Mouse (Mus musculus) embryonic facial prominence, embryonic 13.5 days (tissue): ENCODE measurements around the gene Inca1. TPM values are rescaled to one million over a fixed set of nuclear protein-coding genes. Genes with fewer than 3 reads are reported as not detected.

ENCODE experiments used
- ATAC-seq: fragments of 200-750 bp; cut with Nextera tagmentation; 2 replicates; pipeline ENCODE4 v1.8.0; 2017; ENCODE audit warnings: low read depth; ENCODE audit not compliant: insufficient number of reproducible peaks, insufficient read depth, low FRiP score, low TSS enrichment
- H3K27ac ChIP-seq: fragments of 300-500 bp; sonication (generic); 2 replicates; pipeline ENCODE4 v1.5.1; 2015; ENCODE audit warnings: moderate library complexity, mild to moderate bottlenecking, inconsistent platforms
- H3K27me3 ChIP-seq: fragments of 300-500 bp; sonication (generic); 2 replicates; pipeline ENCODE4 v1.6.1; 2015; ENCODE audit warnings: mild to moderate bottlenecking, inconsistent platforms
- H3K36me3 ChIP-seq: fragments of 300-500 bp; sonication (generic); 2 replicates; pipeline ENCODE4 v1.6.1; 2015; ENCODE audit warnings: mild to moderate bottlenecking, inconsistent platforms
- H3K4me1 ChIP-seq: fragments of 300-500 bp; sonication (generic); 2 replicates; pipeline ENCODE4 v1.6.1; 2015; ENCODE audit warnings: inconsistent platforms
- H3K4me2 ChIP-seq: fragments of 300-500 bp; sonication (generic); 2 replicates; pipeline ENCODE4 v1.6.1; 2015; ENCODE audit warnings: moderate library complexity, mild to moderate bottlenecking, inconsistent platforms
- H3K4me3 ChIP-seq: fragments of 300-500 bp; sonication (generic); 2 replicates; pipeline ENCODE4 v1.5.1; 2015; ENCODE audit warnings: mild to moderate bottlenecking, inconsistent platforms
- H3K9ac ChIP-seq: fragments of 300-500 bp; sonication (generic); 2 replicates; pipeline ENCODE4 v1.6.1; 2015; ENCODE audit warnings: mild to moderate bottlenecking, inconsistent platforms
- H3K9me3 ChIP-seq: fragments of 300-500 bp; sonication (generic); 2 replicates; pipeline ENCODE4 v1.6.1; 2016; ENCODE audit warnings: inconsistent platforms
- WGBS: fragments of 180-500 bp; shearing (Covaris S2); methylation state at CpG from one replicate; pipeline ENCODE4 v1.1.7; 2015; ENCODE audit warnings: mixed read lengths; 5-methylcytosine and 5-hydroxymethylcytosine counted together
- polyA plus RNA-seq: library from polyadenylated mRNA; unstranded; fragments of >200 nt; fragmentation: Nextera tagmentation; extraction: Ambion mirVana; gene quantifications from 2 replicates; pipeline ENCODE4 v1.2.1, GENCODE M21; 2015

The Inca1 gene
- polyA plus RNA-seq, 1 experiment from 2014 or later: 1.1 TPM

GRCm38 (mm10) chr11:70667271-70668150 is 32.4 kb downstream of the Inca1 start:
- no peak for ATAC-seq
- H3K4me2 ChIP-seq: peak overlapping the region; percentile 82
- H3K36me3 ChIP-seq: peaks cover 51% of the 10 kb centered on the region
- H3K9me3 ChIP-seq: no peaks in the 10 kb centered on the region
- H3K4me3 ChIP-seq: peak overlapping the region; percentile 69
- peaks cover 31% of the 10 kb centered on the region for H3K4me1 ChIP-seq
- no peaks in the 10 kb centered on the region for H3K27me3 ChIP-seq
- H3K27ac ChIP-seq: peak overlapping the region; percentile 98
- H3K9ac ChIP-seq: peak overlapping the region; percentile 63
- WGBS: 45% methylated on average over 14 of the region's 14 CpGs

GRCm38 (mm10) chr11:70666687-70667086 is 33.3 kb downstream of the Inca1 start:
- H3K4me1 ChIP-seq: peaks cover 30% of the 10 kb centered on the region
- H3K4me2 ChIP-seq: no peak overlapping the region
- H3K36me3 ChIP-seq: peaks cover 51% of the 10 kb centered on the region

DNA sequence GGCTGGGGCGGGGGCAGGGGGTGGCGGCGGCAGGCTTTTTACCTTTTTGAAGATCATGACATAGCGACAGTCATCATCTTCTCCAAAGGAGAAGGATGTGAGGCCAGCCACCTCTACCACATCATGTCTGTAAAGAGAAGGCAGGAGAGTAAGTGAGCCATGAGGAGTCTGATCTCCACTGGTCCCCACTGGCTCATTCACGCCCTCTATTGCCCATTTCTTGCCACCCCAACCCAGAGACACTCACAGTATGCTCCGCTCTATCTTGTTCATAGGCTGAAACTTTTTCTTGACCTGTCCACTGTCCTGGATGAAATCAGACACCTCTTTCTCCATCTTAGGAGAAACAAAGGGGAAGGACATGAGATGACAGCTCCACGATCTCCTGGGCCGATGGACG is 35.2 kb downstream of the Inca1 start:
- peaks cover 61% of the 10 kb centered on the region for H3K36me3 ChIP-seq
- H3K4me3 ChIP-seq: no peak overlapping the region
- H3K9me3 ChIP-seq: no peaks in the 10 kb centered on the region
- H3K4me1 ChIP-seq: peaks cover 14% of the 10 kb centered on the region
- WGBS: 92% methylated on average over 9 of the region's 9 CpGs
- ATAC-seq: no peak
- no peak overlapping the region for H3K9ac ChIP-seq
- no peak overlapping the region for H3K4me2 ChIP-seq
- no peak overlapping the region for H3K27ac ChIP-seq
- H3K27me3 ChIP-seq: no peaks in the 10 kb centered on the region

More at GRCm38 (mm10) chr11:70666687-70667086, 33.3 kb downstream of the Inca1 start:
- no peak for ATAC-seq
- WGBS: 96% methylated on average over 8 of the region's 8 CpGs
- H3K9ac ChIP-seq: no peak overlapping the region
- H3K27me3 ChIP-seq: no peaks in the 10 kb centered on the region
- H3K27ac ChIP-seq: no peak overlapping the region
- H3K9me3 ChIP-seq: no peaks in the 10 kb centered on the region
- no peak overlapping the region for H3K4me3 ChIP-seq

DNA sequence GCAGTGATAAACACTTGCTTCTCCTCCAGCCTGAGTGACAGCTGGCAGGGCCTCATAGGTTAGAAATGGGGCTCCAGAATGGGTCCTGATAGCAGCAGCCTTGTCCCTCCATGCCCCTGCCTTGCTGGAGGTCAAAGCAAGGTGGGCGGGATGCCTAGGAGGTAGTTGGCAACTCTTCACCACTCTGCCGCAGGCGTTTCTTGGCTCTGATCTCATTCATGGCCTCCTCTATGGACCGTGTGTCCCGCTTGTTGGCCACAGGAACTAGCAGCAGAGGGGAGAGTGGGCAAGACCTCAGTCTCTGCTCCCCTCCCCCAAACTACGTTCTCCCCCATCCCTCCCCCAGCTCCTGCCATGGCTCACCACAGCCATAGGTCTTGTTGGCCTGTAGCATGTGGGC is 36.0 kb downstream of the Inca1 start:
- no peaks in the 10 kb centered on the region for H3K9me3 ChIP-seq
- no peak overlapping the region for H3K27ac ChIP-seq
- H3K36me3 ChIP-seq: peaks cover 61% of the 10 kb centered on the region
- WGBS: 88% methylated on average over 6 of the region's 6 CpGs
- no peak overlapping the region for H3K4me3 ChIP-seq
- no peak overlapping the region for H3K4me2 ChIP-seq
- peaks cover 14% of the 10 kb centered on the region for H3K4me1 ChIP-seq
- H3K27me3 ChIP-seq: no peaks in the 10 kb centered on the region
- no peak for ATAC-seq
- no peak overlapping the region for H3K9ac ChIP-seq

DNA sequence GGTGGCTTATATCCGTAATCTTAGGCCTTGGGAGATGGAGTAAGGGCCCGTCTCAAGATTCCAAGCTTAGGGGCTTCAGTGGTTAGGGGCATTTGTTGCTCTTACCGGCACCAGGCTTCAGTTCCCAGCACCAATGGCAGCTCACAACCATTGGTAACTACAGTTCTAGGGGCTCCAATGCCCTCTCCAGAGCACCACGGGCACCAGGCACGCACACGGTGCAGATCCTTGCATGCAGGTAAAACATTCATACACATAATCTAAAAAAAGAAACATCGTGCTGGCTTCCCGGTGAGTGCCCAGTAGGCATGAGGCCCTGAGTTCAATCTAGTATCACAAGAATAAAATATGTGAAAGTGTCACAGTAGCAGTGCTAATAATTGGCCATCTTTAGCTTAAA is 36.9 kb downstream of the Inca1 start:
- Histone ChIP-seq H3K4me2 (no peak overlapping the region), H3K4me1 (peaks cover 21% of the 10 kb centered on the region), H3K27me3 (no peaks in the 10 kb centered on the region), H3K9me3 (no peaks in the 10 kb centered on the region), H3K27ac (no peak overlapping the region), H3K36me3 (peaks cover 61% of the 10 kb centered on the region), H3K9ac (no peak overlapping the region), H3K4me3 (no peak overlapping the region)
- ATAC-seq: no peak
- 90% methylated on average over 8 of the region's 8 CpGs for WGBS

GRCm38 (mm10) chr11:70660571-70660970 is 39.4 kb downstream of the Inca1 start:
- 87% methylated on average over 8 of the region's 8 CpGs for WGBS
- Histone ChIP-seq H3K4me1 (peaks cover 33% of the 10 kb centered on the region), H3K9me3 (no peaks in the 10 kb centered on the region), H3K36me3 (peaks cover 50% of the 10 kb centered on the region), H3K27ac (no peak overlapping the region), H3K4me3 (no peak overlapping the region), H3K27me3 (no peaks in the 10 kb centered on the region), H3K4me2 (no peak overlapping the region), H3K9ac (no peak overlapping the region)
- ATAC-seq: no peak

GRCm38 (mm10) chr11:70658942-70659341 is 41.0 kb downstream of the Inca1 start:
- Histone ChIP-seq H3K36me3 (peaks cover 34% of the 10 kb centered on the region), H3K9ac (0 out of 2 replicates have a peak overlapping the region, but pooled peaks have one; percentile 100), H3K4me2 (0 out of 2 replicates have a peak overlapping the region, but pooled peaks have one; percentile 5), H3K9me3 (no peaks in the 10 kb centered on the region), H3K27me3 (no peaks in the 10 kb centered on the region), H3K27ac (peak overlapping the region; percentile 14; the same call in 1 of the 2 replicates), H3K4me3 (no peak overlapping the region), H3K4me1 (peaks cover 34% of the 10 kb centered on the region)
- 69% methylated on average over 8 of the region's 8 CpGs for WGBS
- no peak for ATAC-seq

DNA sequence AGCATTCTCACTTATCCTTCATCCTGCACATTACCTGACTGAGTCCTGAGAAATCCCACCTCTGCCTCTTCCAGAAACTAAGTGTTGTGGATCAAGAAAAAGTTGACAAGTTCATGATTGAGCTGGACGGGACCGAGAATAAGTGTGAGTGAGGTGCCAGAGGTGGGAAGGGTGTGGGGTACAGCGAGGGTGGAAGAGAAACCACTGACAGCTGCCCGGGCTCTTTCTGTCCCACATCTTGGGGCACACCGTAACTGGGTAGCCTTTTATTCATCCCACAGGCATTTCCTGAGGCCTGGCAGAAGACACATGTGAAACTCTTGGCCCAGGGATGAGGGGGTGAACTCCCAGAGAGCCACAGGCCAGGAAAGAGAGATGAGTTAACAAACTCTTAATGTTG is 41.4 kb downstream of the Inca1 start:
- no peak for ATAC-seq
- Histone ChIP-seq H3K4me2 (0 out of 2 replicates have a peak overlapping the region, but pooled peaks have one; percentile 5), H3K27me3 (no peaks in the 10 kb centered on the region), H3K4me1 (peaks cover 34% of the 10 kb centered on the region), H3K9me3 (no peaks in the 10 kb centered on the region), H3K9ac (0 out of 2 replicates have a peak overlapping the region, but pooled peaks have one; percentile 100), H3K4me3 (no peak overlapping the region), H3K36me3 (peaks cover 29% of the 10 kb centered on the region), H3K27ac (peak overlapping the region; percentile 14; the same call in 1 of the 2 replicates)
- 76% methylated on average over 5 of the region's 5 CpGs for WGBS

- 0 out of 2 replicates have a peak overlapping the region, but pooled peaks have one; percentile 97 for H3K4me2 ChIP-seq
- H3K4me1 ChIP-seq: peaks cover 35% of the 10 kb centered on the region
- no peaks in the 10 kb centered on the region for H3K27me3 ChIP-seq
Measured at GRCm38 (mm10) chr11:70657991-70658390, 42.0 kb downstream of the Inca1 start.

DNA sequence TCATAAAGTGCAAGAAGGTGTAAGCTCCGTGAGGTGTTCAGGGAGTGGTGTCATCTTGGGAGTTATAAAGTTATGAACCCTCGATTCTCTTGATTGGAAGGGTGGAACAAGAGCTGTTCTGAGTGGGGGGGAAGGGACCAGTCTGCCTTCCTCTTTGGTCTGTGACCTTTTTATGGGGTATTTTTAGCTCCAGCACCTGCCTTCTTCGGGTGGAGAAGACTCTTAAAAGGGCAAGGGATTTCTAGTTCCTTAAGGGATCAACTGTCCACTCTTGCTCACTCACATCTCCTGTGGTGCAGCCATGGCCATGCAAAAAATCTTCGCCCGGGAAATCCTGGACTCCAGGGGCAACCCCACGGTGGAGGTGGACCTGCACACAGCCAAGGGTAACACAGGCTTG is 42.4 kb downstream of the Inca1 start:
- H3K27me3 ChIP-seq: no peaks in the 10 kb centered on the region
- no peak overlapping the region for H3K4me3 ChIP-seq
- H3K36me3 ChIP-seq: peaks cover 24% of the 10 kb centered on the region
- H3K4me2 ChIP-seq: peak overlapping the region; percentile 97; the same call in 1 of the 2 replicates
- peak overlapping the region; percentile 97 for H3K27ac ChIP-seq
- H3K4me1 ChIP-seq: peaks cover 39% of the 10 kb centered on the region
- 44% methylated on average over 6 of the region's 6 CpGs for WGBS
- peak overlapping the region; percentile 100; the same call in 1 of the 2 replicates for H3K9ac ChIP-seq
- H3K9me3 ChIP-seq: no peaks in the 10 kb centered on the region
- ATAC-seq: no peak

More at GRCm38 (mm10) chr11:70657991-70658390, 42.0 kb downstream of the Inca1 start:
- Histone ChIP-seq H3K27ac (peak overlapping the region; percentile 14; the same call in 1 of the 2 replicates), H3K9ac (0 out of 2 replicates have a peak overlapping the region, but pooled peaks have one; percentile 100), H3K36me3 (peaks cover 24% of the 10 kb centered on the region), H3K4me3 (no peak overlapping the region), H3K9me3 (no peaks in the 10 kb centered on the region)
- no peak for ATAC-seq
- 47% methylated on average over 9 of the region's 9 CpGs for WGBS

DNA sequence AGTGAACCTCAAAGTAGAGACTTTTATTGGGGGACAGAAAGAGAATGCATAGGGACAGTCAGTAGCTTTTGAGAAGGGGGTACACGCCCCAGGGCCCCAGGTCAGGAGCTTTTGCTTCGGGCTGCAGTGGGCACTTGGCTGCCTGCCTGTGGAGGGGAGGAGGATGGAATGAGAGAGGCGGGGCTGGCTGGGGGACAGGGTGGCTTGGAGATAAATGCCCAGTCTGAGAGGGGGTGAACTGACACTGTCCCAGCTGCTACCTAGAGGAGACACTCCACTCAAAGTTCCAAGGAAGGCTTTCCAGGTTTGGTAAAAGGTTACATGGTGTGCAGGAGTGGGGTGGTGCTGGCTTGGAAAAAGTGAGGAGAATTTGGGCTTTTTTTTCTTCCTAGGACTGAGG is 43.0 kb downstream of the Inca1 start, which contains the start of gene Eno3:
Gene Eno3, plus strand, starts transcription at position 239 of the 400 bp plus-strand sequence.
- Histone ChIP-seq H3K9ac (peak within 1 kb of the TSS; percentile 100), H3K9me3 (no peaks in the 10 kb centered on the region), H3K4me3 (peak within 1 kb of the TSS; percentile 100), H3K27ac (peak within 1 kb of the TSS; percentile 97), H3K36me3 (peaks cover 24% of the 10 kb centered on the region), H3K4me1 (peaks cover 46% of the 10 kb centered on the region), H3K27me3 (no peaks in the 10 kb centered on the region), H3K4me2 (peak within 1 kb of the TSS; percentile 97)
- WGBS: 12% methylated on average over 3 of the region's 3 CpGs
- ATAC-seq: no peak
